Mouse (Mus musculus) lung, postnatal 0 days (tissue): ENCODE data around the gene Gm29609.

ENCODE experiments used
- CTCF ChIP-seq: IDR thresholded peaks from 2 replicates; pipeline ENCODE4 v1.5.1; 2016; ENCODE audit warnings: antibody characterized with exemption, mild to moderate bottlenecking
- EP300 ChIP-seq: IDR thresholded peaks from 2 replicates; pipeline ENCODE4 v1.6.1; 2016; ENCODE audit warnings: antibody characterized with exemption, mild to moderate bottlenecking, control low read depth

DNA sequence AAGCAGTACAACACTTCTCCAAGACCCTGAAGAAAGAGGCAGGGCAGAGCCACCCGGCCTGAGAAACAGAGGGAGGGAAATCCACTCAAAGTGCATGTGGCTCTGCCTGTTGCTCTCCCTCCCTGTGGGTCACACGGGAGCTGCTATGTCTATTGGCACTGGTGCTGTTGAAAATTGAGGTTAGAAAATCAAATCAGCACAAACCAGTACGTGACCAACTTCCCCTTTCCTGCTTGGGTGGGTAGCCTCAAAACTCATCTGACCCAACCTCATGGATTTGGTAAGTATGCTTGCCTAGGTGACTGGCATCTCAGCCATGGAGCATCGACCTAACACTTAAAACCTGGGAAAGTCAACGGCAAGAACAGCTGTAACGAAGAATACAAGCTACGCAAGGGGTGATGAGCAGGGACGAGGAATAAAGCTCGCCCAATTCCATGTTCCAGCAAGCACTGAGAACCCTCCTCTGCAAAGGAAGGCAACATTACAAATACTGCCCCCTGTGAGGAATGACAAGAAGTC, 73.8 kb downstream of the Gm29609 start, which contains the start of gene Dnajc5g:
- TF ChIP-seq CTCF (no peak), EP300 (no peak)
